Mouse (Mus musculus) liver, embryonic 11.5 days (tissue): ENCODE data around the gene Aspa. TPM values are rescaled to one million over a fixed set of nuclear protein-coding genes. Genes with fewer than 3 reads are reported as not detected.
"Not testable (repeated sequence)": the region's sequence is repeated elsewhere in the genome, so short reads cannot be mapped to it uniquely, and the experiment has no call there.

ENCODE experiments used
- ATAC-seq: fragments of 200-750 bp; cut with Nextera tagmentation; replicated peaks from 2 replicates; pipeline ENCODE4 v1.8.0; 2017; ENCODE audit warnings: moderate number of reproducible peaks, mild to moderate bottlenecking, moderate TSS enrichment, moderate library complexity; ENCODE audit not compliant: low FRiP score
- DNase-seq: peaks from one replicate; pipeline ENCODE4 v3.0.0-alpha.2; 2017; ENCODE audit warnings: low spot score
- H3K27ac ChIP-seq: fragments of 300-500 bp; sonication (generic); 2 replicates; pipeline ENCODE4 v1.5.1; 2014; ENCODE audit warnings: mild to moderate bottlenecking, low read depth, low read length, control low read depth
- H3K27me3 ChIP-seq: fragments of 300-500 bp; sonication (generic); replicated peaks from 2 replicates; pipeline ENCODE4 v1.6.1; 2014; ENCODE audit warnings: low read length, mixed read lengths; ENCODE audit not compliant: control insufficient read depth, insufficient read depth
- H3K36me3 ChIP-seq: fragments of 300-500 bp; sonication (generic); 2 replicates; pipeline ENCODE4 v1.6.1; 2014; ENCODE audit warnings: mild to moderate bottlenecking, low read length, moderate library complexity, mixed read lengths; ENCODE audit not compliant: control insufficient read depth, insufficient read depth
- H3K4me1 ChIP-seq: fragments of 300-500 bp; sonication (generic); replicated peaks from 2 replicates; pipeline ENCODE4 v1.6.1; 2014; ENCODE audit warnings: low read length, mixed read lengths; ENCODE audit not compliant: control insufficient read depth, insufficient read depth
- H3K4me2 ChIP-seq: fragments of 300-500 bp; sonication (generic); 2 replicates; pipeline ENCODE4 v1.6.1; 2014; ENCODE audit warnings: mild to moderate bottlenecking, control low read depth, moderate library complexity
- H3K4me3 ChIP-seq: fragments of 300-500 bp; sonication (generic); 2 replicates; pipeline ENCODE4 v1.5.1; 2014; ENCODE audit warnings: low read depth, low read length, control low read depth
- H3K9ac ChIP-seq: fragments of 300-500 bp; sonication (generic); 2 replicates; pipeline ENCODE4 v1.6.1; 2014; ENCODE audit warnings: low read depth, low read length, control low read depth
- H3K9me3 ChIP-seq: fragments of 300-500 bp; sonication (generic); 2 replicates; pipeline ENCODE4 v1.6.1; 2016; ENCODE audit warnings: low read length, inconsistent platforms, mixed read lengths; ENCODE audit not compliant: control insufficient read depth
- WGBS: fragments of 180-500 bp; shearing (Covaris S2); extraction: QIAGEN DNeasy Blood & Tissue Kit; methylation state at CpG from one replicate; pipeline ENCODE4 v1.1.7; 2014; 5-methylcytosine and 5-hydroxymethylcytosine counted together
- polyA plus RNA-seq: library from polyadenylated mRNA; unstranded; fragments of >200 nt; fragmentation: Nextera tagmentation; extraction: Ambion mirVana; gene quantifications from 2 replicates; pipeline ENCODE4 v1.2.1, GENCODE M21; 2014

Aspa gene
- polyA plus RNA-seq, 1 experiment from 2014 or later, result 0.82 TPM

DNA sequence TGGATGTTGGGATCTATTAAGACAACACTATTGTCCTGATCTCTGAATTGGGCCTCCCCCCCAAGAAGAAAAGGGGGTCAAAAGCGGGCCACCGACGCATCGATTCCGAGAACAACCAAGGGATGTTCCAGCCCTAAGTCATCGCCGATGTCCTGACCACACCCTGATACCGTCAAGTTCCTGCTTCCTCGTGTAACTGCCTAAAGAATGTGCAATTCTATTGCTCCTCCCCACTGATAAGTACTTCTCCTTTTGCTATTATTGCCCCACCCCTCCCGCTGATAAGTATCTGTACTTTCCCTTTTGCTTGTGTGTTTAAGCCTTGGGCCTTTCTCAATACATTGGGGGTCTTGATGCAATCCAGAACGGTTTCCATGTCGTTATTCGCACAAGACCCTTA lies 8.3 kb downstream of the Aspa start:
- WGBS, result 86% methylated on average over 13 of the region's 13 CpGs

DNA sequence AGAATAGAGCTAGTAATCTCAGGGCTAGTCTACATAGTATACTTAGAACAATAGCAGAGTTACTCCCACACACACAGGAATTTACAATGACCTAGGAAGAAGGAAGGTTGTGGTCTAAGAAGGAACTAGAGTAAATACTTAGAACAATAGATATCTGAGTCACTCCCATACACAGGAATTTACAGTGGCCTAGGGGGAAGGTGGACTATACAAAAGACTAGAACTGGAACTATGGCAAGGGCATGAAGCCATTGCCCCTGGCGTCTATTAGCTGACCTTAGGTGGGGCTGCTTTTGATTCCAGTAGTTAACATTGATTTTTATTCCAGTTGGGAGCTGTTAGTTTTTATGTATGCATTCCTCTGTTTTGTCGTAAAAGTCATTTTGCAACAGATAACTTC lies 10.8 kb downstream of the Aspa start:
- not testable (repeated sequence) for DNase-seq, H3K4me1 ChIP-seq, ATAC-seq, H3K9ac ChIP-seq, H3K27ac ChIP-seq, H3K4me2 ChIP-seq, H3K27me3 ChIP-seq, H3K9me3 ChIP-seq, H3K4me3 ChIP-seq, H3K36me3 ChIP-seq
- WGBS, result 73% methylated on average over 2 of the region's 2 CpGs

More for the DNA sequence above, 8.3 kb downstream of the Aspa start:
- not testable (repeated sequence) for H3K4me2 ChIP-seq, H3K27ac ChIP-seq, H3K27me3 ChIP-seq, H3K4me3 ChIP-seq, H3K36me3 ChIP-seq, H3K9me3 ChIP-seq, H3K4me1 ChIP-seq, DNase-seq, H3K9ac ChIP-seq, ATAC-seq

DNA sequence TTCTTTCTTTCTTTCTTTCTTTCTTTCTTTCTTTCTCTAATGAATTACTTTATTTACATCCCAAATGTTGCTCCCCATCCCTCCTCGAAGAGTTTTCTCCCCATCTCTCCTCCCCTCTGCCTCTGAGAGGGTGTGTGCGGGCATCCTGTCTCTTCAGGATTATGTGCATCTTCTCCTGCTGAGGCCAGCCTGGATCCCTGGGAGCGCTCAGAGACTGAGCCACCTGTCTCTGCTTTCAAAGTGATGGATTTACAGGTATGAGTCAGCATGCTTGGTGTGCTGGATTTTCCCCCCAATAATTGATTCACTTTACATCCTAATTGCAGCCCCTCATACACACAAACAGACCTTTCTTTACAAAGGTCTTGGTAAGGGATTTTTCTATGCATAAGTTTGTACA lies 13.4 kb downstream of the Aspa start:
- Histone ChIP-seq H3K36me3 (no peaks in the 10 kb centered on the region), H3K9me3 (no peaks in the 10 kb centered on the region), H3K4me3 (no peak overlapping the region), H3K4me1 (no peaks in the 10 kb centered on the region), H3K4me2 (no peak overlapping the region), H3K9ac (no peak overlapping the region), H3K27me3 (no peaks in the 10 kb centered on the region), H3K27ac (no peak overlapping the region)
- ATAC-seq (no peak), DNase-seq (no peak)
- 46% methylated on average over 3 of the region's 3 CpGs for WGBS

DNA sequence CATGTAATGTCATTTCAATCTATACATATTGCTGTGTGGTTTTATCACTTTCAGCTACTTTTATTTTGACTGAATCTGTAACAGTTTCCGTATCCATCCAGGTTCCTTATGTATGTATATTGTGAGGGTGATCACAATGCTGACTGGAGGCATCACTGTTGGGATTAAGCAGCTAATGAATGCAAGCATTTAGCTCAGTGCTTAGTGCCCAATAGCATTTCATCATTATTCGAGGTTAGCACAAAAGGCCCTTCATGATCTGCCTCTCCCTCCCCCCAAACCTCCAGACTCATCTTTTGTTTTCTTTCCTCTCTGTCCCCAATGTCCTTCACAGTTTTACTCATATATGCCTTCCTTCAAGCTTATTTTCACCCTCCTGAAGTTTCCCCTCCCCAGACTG lies 26.3 kb downstream of the Aspa start:
- ATAC-seq (no peak), DNase-seq (no peak)
- H3K4me1 ChIP-seq, result no peaks in the 10 kb centered on the region
- no peak overlapping the region for H3K4me2 ChIP-seq
- 62% methylated on average over 2 of the region's 2 CpGs for WGBS
- H3K36me3 ChIP-seq, result no peaks in the 10 kb centered on the region
- no peaks in the 10 kb centered on the region for H3K9me3 ChIP-seq
- no peak overlapping the region for H3K4me3 ChIP-seq
- H3K27me3 ChIP-seq, result no peaks in the 10 kb centered on the region
- H3K27ac ChIP-seq, result no peak overlapping the region
- H3K9ac ChIP-seq, result no peak overlapping the region

DNA sequence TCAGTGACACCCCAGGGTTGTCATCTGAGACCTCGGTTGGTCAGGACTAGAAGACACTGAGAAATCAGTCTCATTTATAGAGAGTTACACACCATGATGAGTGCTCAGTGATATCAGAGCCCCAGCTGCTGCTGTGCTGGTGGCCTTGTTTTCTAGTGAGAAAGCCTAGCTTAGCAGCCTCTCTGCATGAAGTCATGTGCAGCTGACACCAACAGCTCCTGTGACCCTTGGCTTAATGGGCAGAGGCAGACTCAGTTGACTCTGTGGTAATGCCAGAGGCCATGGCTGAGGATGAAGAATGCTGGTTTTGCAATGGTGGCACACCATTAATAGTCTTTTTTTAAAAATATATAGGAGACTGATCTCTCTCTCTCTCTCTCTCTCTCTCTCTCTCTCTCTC lies 39.8 kb downstream of the Aspa start:
- Histone ChIP-seq H3K27me3 (no peaks in the 10 kb centered on the region), H3K4me2 (no peak overlapping the region), H3K4me3 (no peak overlapping the region), H3K36me3 (no peaks in the 10 kb centered on the region), H3K9me3 (no peaks in the 10 kb centered on the region), H3K27ac (no peak overlapping the region), H3K4me1 (no peaks in the 10 kb centered on the region), H3K9ac (no peak overlapping the region)
- ATAC-seq (no peak), DNase-seq (no peak)
- WGBS, result 90% methylated on average over 1 of the region's 1 CpGs

DNA sequence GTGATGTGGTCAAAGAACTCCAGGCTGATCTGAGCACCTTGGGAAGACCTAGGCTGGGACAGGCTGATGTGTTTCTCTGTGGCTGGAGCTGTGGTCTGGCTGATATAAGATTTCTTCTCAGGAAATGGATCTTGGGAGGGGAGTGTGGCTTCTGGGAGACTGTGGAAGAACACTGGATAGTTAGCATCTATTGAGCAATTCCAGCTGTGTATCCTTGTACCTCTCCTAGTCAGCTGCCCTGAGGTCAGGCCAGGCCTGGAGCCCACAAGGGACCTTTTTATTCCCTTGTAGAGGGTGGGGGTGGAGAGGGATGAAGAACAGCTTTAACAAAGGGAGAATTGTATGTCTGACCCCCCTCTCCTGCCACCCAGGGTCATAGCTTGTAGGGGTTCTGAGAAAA lies 45.0 kb downstream of the Aspa start:
- ATAC-seq (no peak), DNase-seq (no peak)

DNA sequence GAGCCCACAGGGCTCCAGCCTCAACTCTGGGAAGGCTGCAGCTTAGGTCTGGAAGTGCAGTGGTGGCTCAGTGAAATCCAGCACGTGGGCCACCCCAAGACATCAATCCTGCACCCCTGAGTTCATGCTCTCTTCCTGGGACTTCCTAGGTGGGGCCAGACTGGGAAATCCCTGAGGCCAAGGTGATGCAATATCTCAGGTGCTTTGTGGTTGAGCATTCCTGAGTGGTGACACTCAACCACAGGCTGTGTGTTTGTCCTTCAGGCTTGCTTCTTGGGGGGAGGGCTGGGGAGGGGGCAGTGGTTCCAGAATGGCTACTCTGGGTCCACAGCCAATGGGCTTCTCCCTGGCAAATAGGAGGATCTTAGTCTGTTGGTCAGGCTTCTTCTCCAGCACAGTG lies 45.5 kb downstream of the Aspa start:
- H3K4me3 ChIP-seq, result no peak overlapping the region
- no peak overlapping the region for H3K27ac ChIP-seq
- no peaks in the 10 kb centered on the region for H3K4me1 ChIP-seq
- H3K27me3 ChIP-seq, result no peaks in the 10 kb centered on the region
- 67% methylated on average over 1 of the region's 1 CpGs for WGBS
- no peak overlapping the region for H3K9ac ChIP-seq
- DNase-seq (no peak), ATAC-seq (no peak)
- no peaks in the 10 kb centered on the region for H3K9me3 ChIP-seq
- H3K36me3 ChIP-seq, result no peaks in the 10 kb centered on the region
- H3K4me2 ChIP-seq, result no peak overlapping the region

More for the DNA sequence above, 45.0 kb downstream of the Aspa start:
- Histone ChIP-seq H3K4me2 (no peak overlapping the region), H3K36me3 (no peaks in the 10 kb centered on the region), H3K27me3 (no peaks in the 10 kb centered on the region), H3K4me1 (no peaks in the 10 kb centered on the region), H3K9ac (no peak overlapping the region), H3K9me3 (no peaks in the 10 kb centered on the region), H3K4me3 (no peak overlapping the region), H3K27ac (no peak overlapping the region)

DNA sequence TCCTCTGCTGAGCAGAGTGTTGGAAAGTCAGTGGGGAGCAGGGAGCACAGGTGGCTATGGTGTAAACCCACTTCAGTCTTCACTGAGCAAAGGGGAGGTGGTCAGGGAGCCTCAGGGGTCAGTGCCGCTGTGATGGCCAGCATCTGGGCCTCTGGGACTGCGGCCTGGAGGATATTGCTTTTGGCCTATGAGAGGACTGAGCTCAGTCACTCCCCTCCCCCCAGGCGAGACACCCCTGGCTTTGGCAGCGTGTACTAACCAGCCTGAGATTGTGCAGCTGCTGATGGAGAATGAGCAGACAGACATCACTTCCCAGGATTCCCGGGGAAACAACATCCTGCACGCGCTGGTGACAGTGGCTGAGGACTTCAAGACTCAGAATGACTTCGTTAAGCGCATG lies 46.0 kb downstream of the Aspa start:
- Histone ChIP-seq H3K9me3 (no peaks in the 10 kb centered on the region), H3K36me3 (no peaks in the 10 kb centered on the region), H3K27ac (no peak overlapping the region), H3K4me1 (no peaks in the 10 kb centered on the region), H3K4me3 (no peak overlapping the region), H3K4me2 (no peak overlapping the region), H3K9ac (no peak overlapping the region), H3K27me3 (no peaks in the 10 kb centered on the region)
- ATAC-seq (no peak), DNase-seq (no peak)
- 63% methylated on average over 9 of the region's 9 CpGs for WGBS

DNA sequence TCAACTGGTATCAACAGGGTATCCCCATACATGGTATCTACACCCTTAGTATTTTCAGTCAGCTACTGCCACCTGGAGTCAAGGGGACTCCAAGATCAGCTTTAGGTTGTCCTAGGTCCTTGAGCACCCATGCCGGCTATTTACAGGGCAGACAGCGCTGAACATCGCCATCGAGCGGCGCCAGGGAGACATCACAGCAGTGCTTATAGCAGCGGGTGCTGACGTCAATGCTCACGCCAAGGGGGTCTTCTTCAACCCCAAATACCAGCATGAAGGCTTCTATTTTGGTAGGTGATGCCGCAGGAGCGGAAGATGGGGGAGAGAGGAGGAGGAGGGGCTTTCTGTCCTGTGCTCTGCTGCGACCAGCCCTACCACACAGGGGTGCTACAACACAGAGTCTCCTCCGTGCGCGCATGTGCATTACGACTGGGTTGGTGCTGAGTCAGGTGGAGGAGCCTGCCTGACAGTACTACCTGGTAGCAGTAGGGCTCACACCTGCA lies 47.8 kb downstream of the Aspa start:
- peak overlapping the region; percentile 45 for H3K4me2 ChIP-seq
- peak overlapping the region; percentile 28 for H3K4me3 ChIP-seq
- H3K36me3 ChIP-seq, result no peaks in the 10 kb centered on the region
- H3K9ac ChIP-seq, result no peak overlapping the region
- H3K4me1 ChIP-seq, result no peaks in the 10 kb centered on the region
- H3K27me3 ChIP-seq, result no peaks in the 10 kb centered on the region
- no peak overlapping the region for H3K27ac ChIP-seq
- ATAC-seq (peak; percentile 75), DNase-seq (peak; percentile 40)
- no peaks in the 10 kb centered on the region for H3K9me3 ChIP-seq
- 1% methylated on average over 16 of the region's 16 CpGs for WGBS
